Mouse (Mus musculus) G1E-ER4 (cell line): ENCODE measurements around the gene Fgfr2. TPM values are rescaled to one million over a fixed set of nuclear protein-coding genes. Genes with fewer than 3 reads are reported as not detected.

Experiments
- GATA1 ChIP-seq: IDR thresholded peaks from one replicate; pipeline ENCODE4 v1.8.0; 2012; ENCODE audit warnings: low read length, inconsistent platforms
- polyA plus RNA-seq: library from polyadenylated mRNA; stranded (reverse); fragments of >175 nt; gene quantifications from 2 replicates; pipeline ENCODE4 v1.2.3, GENCODE M21; 2012

Fgfr2 gene
- polyA plus RNA-seq, 1 experiment, result not detected

DNA sequence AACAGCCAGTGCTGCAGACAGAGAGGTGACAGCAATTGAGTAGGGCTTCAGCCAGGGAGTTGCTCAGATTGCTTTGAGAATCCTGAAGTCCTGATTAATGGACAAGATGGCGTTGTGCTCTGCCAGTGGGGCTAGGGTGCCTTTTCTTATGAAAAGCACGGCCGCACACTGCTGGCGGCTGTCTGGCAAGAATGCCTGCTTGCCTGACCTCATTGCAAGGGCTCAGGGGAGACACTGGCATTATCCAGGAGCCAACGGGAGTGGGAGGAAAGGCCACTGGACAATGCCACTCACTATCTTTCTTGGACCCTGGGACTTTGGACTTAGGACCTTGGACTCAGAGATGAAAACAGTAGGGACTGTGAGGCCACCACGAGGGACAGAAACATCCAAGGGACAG is 389.6 kb downstream of the Fgfr2 start:
- TF ChIP-seq GATA1, result no peak

DNA sequence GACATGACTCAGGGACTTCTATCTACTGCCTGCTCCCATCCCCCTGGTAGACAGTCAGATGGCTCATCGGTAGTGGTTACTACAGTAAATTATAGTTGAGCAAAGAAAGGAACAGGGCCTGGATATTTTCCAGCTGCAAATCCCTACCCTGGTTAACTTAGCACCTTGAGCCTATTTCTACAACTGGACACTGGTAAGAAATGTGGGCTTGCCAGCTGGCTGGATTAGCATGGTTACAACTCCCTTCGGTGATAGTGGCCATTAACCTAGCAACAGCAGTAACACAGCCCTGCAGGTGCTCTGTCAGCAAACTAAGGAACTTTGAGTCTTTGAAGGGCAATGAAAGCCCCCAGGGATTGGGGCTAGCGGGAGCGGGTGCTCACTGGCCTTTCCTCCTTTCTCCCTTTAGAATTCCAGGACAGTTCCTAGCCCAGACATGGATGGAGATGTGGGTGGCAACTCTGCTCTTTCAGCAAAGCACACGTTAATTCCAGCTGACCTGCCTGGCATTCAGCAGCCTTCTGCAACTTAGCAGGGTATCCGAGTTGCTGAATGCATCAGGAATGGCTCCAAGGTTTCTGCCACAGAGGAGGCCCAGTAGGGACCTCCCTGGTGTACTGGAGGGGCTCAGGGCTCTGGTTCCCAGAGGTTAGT is 390.9 kb downstream of the Fgfr2 start:
- TF ChIP-seq GATA1, result no peak

DNA sequence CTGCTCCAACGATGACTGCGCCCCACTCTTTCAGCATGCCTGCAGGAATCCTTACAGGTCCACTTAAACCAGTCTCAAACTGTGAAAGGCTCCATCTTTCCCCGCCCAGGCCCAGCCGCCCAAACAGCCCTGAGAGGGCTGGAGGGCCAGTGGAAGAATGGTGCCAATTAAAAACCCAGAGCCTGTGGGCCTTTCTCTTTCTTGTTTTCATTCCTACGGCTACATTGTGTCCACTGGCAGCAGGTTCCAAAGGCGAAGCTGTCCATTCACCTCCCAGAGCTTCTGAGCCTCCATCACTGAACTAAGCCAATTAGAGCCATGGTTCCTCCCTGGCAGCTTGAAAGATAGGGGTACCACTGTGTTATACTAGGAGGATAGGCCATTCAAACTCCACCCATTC is 391.6 kb downstream of the Fgfr2 start:
- no peak for TF ChIP-seq GATA1

DNA sequence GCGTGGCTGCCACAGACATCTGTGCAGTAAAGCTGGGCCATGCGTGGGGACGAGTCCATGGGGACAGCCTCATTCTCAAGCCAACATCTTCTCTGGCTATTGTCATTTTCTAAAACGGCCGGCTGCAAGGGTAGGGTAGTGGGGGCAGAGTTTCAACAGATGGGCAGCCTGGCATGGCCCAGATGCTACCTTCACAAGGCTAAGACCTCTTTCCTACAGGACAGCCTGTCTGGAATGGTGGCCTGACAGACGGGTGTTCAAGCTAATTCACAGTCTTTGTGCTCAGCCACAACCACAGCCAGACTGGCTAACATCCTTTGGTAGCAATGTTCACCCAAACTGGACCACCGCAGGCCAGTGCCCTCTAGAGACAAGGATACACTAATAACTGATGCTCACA is 392.6 kb downstream of the Fgfr2 start:
- no peak for TF ChIP-seq GATA1

DNA sequence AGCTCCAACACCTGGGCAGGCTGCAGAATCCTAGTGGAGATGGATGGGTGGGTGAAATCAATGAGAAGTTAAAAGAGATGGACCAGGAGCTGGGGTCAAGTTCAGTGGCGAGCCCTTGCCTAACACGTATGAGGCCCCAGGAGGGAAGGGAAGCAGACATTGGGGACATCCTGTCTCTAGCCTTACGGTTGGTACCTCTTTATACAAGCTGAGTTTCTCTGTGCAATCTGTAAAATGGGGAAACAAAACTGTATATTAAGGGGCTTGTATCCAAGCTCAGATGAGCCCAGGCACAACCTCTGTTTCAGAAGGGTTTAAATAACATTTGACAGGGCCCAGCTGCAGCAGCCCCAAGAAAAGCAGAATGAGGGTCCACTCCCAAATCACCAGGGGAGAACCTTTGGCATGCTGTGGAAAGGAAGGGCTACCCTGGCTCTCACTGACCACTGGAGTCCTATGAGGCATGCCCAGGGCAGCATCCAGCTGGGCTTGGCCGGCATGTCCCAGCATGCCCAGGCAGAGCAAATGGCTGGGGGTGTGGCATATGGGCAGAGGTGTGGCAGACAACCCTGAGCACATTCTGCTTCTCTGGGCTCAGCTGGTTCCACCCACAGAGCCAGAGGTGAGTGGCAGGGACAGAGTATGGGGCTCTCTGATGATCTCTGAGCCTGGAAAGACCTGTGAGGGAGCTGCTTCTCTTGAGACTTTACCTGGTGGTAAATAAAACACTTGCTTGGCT is 393.9 kb downstream of the Fgfr2 start:
- no peak for TF ChIP-seq GATA1

DNA sequence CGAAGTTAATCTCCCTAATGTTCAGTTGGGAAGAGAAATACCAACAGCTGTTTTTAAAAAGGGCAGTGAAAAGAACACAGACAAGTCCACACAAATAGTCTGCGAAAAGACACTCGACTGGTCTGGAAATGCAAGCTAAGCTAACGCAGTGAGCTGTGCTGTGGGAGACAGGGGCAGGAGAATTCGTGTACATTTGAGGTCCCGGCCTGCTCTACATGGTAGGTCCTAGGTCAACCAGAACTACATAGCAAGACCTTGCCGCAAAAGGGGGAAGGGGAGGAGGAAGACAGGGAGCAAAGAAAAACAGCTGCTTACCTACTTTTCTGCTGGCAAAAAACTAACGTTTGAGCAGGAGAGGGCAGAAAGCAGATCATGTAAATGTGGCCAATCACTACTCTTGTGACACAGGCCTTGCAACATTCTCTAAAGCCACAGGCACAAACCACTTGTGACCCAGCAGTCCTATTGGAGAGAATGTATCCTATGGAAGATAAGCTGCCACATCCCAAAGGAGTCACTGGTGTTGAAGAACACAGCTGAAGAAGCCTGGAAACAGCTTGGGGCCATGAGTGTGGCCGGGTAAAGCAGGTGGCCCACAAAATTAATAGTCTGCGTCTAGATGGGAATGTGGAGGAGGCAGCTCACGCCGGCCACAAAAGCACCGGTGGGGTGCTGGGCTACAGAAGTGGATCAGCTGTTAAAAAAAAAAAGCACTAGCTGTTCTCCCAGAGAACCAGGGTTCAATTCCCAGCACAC is 396.9 kb downstream of the Fgfr2 start:
- no peak for TF ChIP-seq GATA1

DNA sequence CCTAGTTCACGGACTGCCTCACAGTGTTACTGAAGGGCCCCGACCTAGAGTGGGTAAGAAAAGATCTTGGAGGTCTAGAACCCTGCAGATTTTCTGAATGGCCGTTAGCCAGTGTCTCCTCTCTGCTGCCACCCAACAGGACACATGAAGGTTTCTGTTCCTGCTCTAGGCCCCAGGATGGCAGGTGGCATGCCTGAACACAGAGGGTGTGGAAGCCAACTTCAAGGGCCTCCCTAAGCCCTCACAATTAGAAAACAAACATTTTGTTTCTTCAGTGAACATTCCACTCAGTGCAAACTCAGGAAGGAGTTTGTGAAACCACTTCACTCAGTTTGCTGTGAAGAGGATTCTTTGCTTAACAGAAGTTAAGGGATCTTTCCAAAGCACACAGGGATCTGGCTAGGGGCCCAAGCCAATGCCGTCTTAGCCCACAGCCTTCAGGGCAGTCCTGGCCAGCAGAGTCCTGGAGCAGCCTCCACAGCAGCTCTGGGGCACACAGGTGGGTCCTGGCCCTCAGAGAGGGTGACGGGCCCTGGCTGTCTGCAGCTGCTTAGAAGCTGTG is 398.6 kb downstream of the Fgfr2 start:
- TF ChIP-seq GATA1, result no peak

DNA sequence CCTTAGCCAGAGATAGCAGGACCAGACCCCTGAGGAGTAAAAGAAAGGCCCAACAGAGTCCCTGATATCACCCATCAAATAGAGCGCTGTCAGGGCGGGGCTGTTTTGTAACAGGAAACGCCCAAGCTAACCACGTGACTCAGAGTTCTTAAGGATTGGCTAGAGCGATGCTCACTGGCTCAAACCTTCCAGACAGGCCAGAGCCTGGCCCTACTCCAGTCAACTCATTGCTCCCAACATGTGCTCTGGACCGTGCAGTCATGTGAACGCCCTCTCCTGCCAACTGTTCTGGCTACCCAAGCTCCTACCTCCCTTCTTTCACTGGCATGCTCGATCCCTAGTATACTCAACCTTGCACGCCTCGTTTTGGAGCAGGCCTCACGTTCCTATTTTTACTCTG is 399.2 kb downstream of the Fgfr2 start:
- no peak for TF ChIP-seq GATA1

DNA sequence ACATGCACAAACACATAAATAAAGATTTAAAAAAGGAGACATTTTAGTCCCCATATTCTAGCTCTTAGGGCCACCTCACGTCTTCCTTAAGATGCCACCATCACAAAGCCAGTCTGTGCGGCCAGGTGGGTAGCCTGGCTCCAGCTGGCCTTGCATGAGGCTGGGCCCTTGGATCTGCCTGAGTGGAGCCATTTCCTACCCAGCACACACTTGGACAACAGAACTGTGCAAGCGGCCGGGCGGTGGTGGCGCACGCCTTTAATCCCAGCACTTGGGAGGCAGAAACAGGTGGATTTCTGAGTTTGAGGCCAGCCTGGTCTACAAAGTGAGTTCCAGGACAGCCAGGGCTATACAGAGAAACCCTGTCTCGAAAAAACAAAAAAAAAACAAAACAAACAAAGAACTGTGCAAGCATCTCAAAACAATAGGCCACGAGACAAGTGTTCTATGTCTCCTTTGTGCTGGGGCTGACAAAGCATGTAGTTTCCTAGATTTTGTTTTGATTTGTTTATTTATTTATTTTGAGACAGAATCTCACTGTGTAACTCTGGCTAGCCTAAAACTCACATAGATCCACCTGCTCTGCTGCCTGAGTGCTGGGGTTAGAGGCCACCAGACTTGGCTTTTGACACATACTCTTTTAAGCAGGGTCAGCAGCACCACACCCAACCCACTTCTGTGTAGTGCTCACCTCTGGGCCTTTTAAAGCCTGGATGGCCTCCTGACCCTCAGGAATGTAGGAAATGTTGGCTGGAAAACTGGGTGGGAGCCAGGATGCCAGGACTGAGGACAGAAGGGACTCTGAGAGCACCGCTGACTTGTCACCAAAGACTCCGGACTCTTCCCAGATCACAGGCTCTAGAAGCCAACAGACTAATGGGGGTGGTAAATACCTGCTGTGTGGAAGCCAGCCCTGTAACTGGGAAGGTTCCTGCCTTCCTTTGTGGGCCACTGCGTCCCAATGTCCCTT is 400.5 kb downstream of the Fgfr2 start:
- no peak for TF ChIP-seq GATA1

DNA sequence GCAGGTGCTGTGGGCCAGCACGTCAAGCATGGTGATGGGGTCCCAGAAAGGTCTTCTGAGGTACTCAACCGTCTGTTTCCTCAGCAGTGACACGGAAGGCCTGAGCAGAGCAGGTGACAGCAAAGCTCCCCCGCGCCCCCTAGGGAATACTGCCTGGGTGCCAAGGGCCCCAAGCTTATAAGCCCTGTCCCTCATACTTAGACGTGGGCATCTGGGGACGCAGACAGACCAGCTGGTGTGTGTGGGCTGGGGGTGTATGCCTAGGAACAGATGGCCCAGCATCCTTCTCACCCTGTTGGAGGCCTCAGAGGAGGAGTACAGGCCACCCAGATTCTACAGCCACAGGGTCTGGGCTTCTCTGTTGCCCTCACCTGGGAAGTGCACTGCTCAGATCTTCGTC is 402.6 kb downstream of the Fgfr2 start:
- TF ChIP-seq GATA1, result no peak

DNA sequence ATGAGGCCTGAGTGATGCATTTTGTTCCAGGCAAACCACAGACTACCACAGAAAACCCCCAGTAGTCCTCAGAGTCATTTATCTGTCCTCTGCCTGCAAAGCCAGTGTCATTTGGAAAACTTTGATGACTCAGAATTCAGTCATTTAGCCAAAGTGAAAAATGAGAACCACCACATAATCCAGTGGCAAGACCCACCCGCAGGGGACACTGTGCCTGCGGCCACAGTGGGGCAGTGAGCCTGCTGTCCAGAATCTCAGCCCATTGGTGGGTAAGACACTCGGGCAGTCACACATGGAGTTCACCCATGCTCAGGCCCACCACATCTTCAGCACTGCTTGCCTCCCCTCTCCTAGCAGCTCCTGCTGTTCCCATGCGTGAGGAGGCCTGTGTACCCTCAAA is 403.6 kb downstream of the Fgfr2 start:
- TF ChIP-seq GATA1, result no peak

DNA sequence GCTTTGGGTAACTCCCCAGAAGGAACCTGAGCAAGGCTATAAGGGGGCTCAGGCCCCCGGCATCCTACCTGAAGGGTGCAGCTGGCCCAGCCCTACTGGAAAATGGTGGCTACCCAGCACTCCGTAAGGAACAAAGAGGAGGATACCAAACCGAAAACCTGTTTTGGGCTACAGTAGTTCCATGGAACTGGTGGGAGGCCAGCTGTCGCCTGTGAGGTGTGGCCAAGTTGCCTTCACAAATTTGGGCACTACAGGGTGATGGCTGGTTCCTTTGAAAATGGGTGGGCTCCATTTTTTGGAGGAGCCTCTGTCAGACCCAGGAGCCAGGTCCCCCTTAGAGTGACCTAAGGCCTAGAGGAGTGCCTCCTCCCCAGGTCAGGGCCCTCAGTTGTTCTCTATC is 407.9 kb downstream of the Fgfr2 start:
- TF ChIP-seq GATA1, result no peak

DNA sequence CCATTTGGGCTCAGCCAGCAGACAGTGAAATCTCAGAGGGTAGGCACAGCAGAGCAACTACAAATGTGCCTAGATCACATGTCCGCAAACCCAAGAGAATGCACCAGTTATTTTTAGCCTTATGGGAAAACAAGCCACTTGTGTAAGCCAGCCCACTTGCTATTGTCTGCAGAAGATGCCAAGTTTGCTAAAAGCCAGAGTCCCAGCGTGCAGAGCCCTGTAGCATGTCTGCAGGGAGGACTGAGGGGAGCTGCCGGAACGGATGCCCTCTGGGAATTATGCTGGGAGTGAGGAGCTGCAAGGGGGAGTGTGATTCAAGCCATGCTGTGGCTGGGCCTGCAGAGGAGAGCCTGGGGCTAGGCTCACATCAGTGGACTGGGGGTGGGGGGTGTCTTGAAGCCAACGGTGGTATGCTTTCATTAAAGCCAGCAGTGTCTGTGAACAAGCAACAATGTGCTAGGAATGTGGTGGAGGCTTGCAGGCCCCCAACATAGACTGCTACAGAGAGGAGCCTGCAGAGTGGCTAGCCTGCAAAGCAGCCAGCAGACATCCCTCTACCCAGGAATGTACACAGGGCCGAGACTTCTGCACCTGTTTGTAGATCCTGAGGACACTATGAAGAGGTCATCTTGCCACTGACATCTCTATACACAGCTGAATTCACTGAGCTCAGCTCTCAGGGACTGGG is 408.8 kb downstream of the Fgfr2 start:
- no peak for TF ChIP-seq GATA1

DNA sequence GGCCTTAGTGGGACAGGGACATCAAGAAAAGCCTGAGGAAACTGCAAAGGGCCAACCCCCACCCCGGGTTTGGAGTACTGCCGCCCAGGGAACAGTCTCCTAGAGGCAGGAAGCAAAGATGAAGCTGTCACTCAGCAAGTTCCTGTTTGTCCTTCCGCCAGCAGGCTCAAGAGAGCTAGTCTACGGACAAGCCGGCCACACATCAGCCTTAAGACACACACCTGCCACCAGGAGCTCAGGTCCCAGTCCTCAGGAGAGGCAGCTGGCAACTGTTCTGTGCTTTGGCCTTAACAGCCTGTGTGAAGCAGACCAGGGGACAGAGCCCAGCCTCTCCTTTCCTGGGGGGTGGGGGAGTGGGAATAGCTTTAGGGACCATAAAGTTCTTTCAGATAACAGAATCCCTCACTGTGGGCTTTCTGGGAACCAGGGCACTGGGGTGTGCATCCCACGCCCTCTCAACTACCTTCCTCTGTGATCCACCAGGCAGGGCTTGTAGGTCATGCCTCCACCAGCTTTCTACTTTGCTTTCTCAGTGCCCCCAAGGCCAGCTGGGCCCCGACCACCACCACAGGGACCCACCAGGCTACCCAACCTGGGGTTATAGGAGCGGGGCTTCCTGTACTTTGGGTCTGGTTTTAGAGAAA is 409.5 kb downstream of the Fgfr2 start:
- TF ChIP-seq GATA1, result no peak

DNA sequence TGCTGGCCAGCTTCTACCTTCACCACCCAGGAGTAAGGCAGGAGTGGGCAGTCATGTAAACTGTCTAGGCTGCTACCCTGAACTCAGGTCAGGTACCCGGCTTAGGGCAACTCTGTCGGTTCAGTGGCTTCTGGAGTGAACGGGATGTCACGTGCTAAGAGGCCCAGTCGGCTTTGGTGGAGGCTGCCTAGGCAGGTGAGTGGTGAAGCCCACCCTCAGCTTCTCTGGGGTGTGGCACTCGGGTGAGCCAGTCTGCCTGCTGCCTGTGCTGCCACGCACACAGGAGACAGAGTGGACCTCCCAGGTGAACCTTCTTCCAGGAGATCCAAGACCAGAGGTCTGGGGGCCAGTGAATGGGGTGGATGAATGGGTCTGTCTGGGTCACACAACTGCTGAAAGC is 410.2 kb downstream of the Fgfr2 start:
- no peak for TF ChIP-seq GATA1
